Mouse (Mus musculus): ENCODE results near the gene Prmt3.

DNA sequence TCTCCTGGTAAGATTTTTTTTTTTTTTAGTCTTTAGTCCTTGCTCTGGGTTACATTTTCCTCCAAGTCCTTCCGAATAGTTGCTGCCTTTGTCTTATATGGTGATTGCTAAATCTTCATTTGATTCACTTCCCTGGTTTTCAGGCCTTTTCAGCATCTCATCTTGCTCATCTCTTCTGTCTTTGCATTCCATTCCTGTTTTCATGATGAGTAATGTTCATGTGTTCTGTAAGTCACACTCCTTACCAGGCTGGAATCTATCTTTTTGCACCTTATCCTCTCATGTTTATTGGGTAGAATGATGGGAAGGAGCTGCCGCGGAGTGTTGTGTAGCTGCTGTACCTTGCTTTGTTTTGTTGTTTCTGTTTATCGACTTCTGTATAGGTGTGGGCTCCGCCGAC is 31.0 kb downstream of the Prmt3 start:
- TF ChIP-seq POLR2A (IDR thresholded peaks at IDR 0.05; ENCODE audit: borderline replicate concordance, control insufficient read depth, low read depth, low read length) (no peak), CTCF (IDR thresholded peaks at IDR 0.05; ENCODE audit: control insufficient read depth, insufficient read depth, low read length) (no peak)

All from bone marrow, adult 2 months (tissue).